8 mouse cellular contexts compared by ENCODE assay signal in genomic region chr17:33956336-33956735, GRCm38 (mm10). TPM values are rescaled to one million over a fixed set of nuclear protein-coding genes. Genes with fewer than 3 reads are reported as not detected.
DNase-seq lines count a peak whose midpoint lies in the region; ATAC-seq and TF ChIP-seq lines count a peak whose summit lies in the region.

No protein-coding gene starts in this region.

- H3K9me3 ChIP-seq in embryonic facial prominence, embryonic 15.5 days (replicated peaks) = no peaks in the 10 kb centered on the region
- no peaks in the 10 kb centered on the region for H3K9me3 ChIP-seq in intestine, embryonic 16.5 days (ENCODE audit: control insufficient read depth, low read length)
- H3K9me3 ChIP-seq in neural tube, embryonic 14.5 days (ENCODE audit: control insufficient read depth, low read length) = no peaks in the 10 kb centered on the region

- TF ChIP-seq CTCF in lung, adult 2 months (IDR thresholded peaks at IDR 0.05; ENCODE audit: insufficient read depth, low read length) = no peak

- H3K27me3 ChIP-seq in embryonic facial prominence, embryonic 15.5 days = no peaks in the 10 kb centered on the region
- H3K27me3 ChIP-seq in intestine, embryonic 16.5 days (replicated peaks; ENCODE audit: control insufficient read depth, insufficient read depth, low read length) = no peaks in the 10 kb centered on the region
- no peaks in the 10 kb centered on the region for H3K27me3 ChIP-seq in neural tube, embryonic 14.5 days (ENCODE audit: control insufficient read depth, insufficient read depth, low read length)

- ATAC-seq in embryonic facial prominence, embryonic 15.5 days (ENCODE audit: insufficient number of reproducible peaks, low FRiP score, low TSS enrichment, low read depth) = no peak
- no peak for ATAC-seq in intestine, embryonic 16.5 days
- ATAC-seq in neural tube, embryonic 14.5 days (ENCODE audit: low read depth) = no peak

- H3K9ac ChIP-seq in embryonic facial prominence, embryonic 15.5 days = peak overlapping the region; percentile 44
- H3K9ac ChIP-seq in intestine, embryonic 16.5 days (ENCODE audit: low read depth, low read length) = peak overlapping the region; percentile 84
- peak overlapping the region; percentile 66 for H3K9ac ChIP-seq in neural tube, embryonic 14.5 days (replicated peaks; ENCODE audit: low read depth, low read length)

- H3K4me2 ChIP-seq in embryonic facial prominence, embryonic 15.5 days (replicated peaks) = peak overlapping the region; percentile 70
- peak overlapping the region; percentile 89 for H3K4me2 ChIP-seq in intestine, embryonic 16.5 days (ENCODE audit: low read depth, low read length)
- peak overlapping the region; percentile 88 for H3K4me2 ChIP-seq in neural tube, embryonic 14.5 days (ENCODE audit: low read depth, low read length)

- peak overlapping the region; percentile 82 for H3K4me3 ChIP-seq in lung, adult 2 months (replicated peaks; ENCODE audit: extremely low read depth, low read depth, low read length)
- H3K4me3 ChIP-seq in embryonic facial prominence, embryonic 15.5 days (replicated peaks) = peak overlapping the region; percentile 87
- H3K4me3 ChIP-seq in intestine, embryonic 16.5 days (ENCODE audit: low read length) = peak overlapping the region; percentile 84
- peak overlapping the region; percentile 96 for H3K4me3 ChIP-seq in neural tube, embryonic 14.5 days (ENCODE audit: low read depth, low read length)

- peaks cover 60% of the 10 kb centered on the region for H3K36me3 ChIP-seq in embryonic facial prominence, embryonic 15.5 days
- peaks cover 7% of the 10 kb centered on the region; the same call in 1 of the 2 replicates for H3K36me3 ChIP-seq in intestine, embryonic 16.5 days (ENCODE audit: control insufficient read depth, insufficient read depth, low read length)
- H3K36me3 ChIP-seq in neural tube, embryonic 14.5 days (ENCODE audit: control insufficient read depth, insufficient read depth, low read length) = peaks cover 30% of the 10 kb centered on the region

- H3K4me1 ChIP-seq in lung, adult 2 months (ENCODE audit: control insufficient read depth, insufficient read depth, low read length) = peaks cover 14% of the 10 kb centered on the region
- peaks cover 45% of the 10 kb centered on the region for H3K4me1 ChIP-seq in embryonic facial prominence, embryonic 15.5 days
- H3K4me1 ChIP-seq in intestine, embryonic 16.5 days (ENCODE audit: control insufficient read depth, insufficient read depth, low read length) = peaks cover 35% of the 10 kb centered on the region
- peaks cover 27% of the 10 kb centered on the region for H3K4me1 ChIP-seq in neural tube, embryonic 14.5 days (ENCODE audit: control insufficient read depth, insufficient read depth, low read length)

- peak overlapping the region; percentile 97 for H3K27ac ChIP-seq in embryonic facial prominence, embryonic 15.5 days (replicated peaks)
- H3K27ac ChIP-seq in intestine, embryonic 16.5 days (ENCODE audit: low read length) = peak overlapping the region; percentile 91
- H3K27ac ChIP-seq in neural tube, embryonic 14.5 days (ENCODE audit: low read depth, low read length) = peak overlapping the region; percentile 91

- TF ChIP-seq POLR2A in lung, adult 2 months (IDR thresholded peaks at IDR 0.05; ENCODE audit: borderline replicate concordance, extremely low read depth, low read depth, low read length) = no peak

- DNase-seq in lung, adult 2 months = no peak
- DNase-seq in lung, postnatal 4 days = no peak
- no peak for DNase-seq in right cerebral cortex, postnatal 36 days (ENCODE audit: low spot score in 2 of 2)
- DNase-seq in cerebellum, postnatal 4 days (ENCODE audit: low spot score in 2 of 2) = no peak
- no peak for DNase-seq in spleen, postnatal 10 days (ENCODE audit: low spot score in 2 of 2)

- WGBS in lung, adult 2 months = 5% methylated on average over 10 of the region's 10 CpGs
- WGBS in embryonic facial prominence, embryonic 15.5 days = 10% methylated on average over 10 of the region's 10 CpGs
- 8% methylated on average over 10 of the region's 10 CpGs for WGBS in intestine, embryonic 16.5 days
- WGBS in neural tube, embryonic 14.5 days = 7% methylated on average over 10 of the region's 10 CpGs

RNA-seq across cellular contexts. Expression of gene Rps18, which starts 0.5 kb away (rescaled TPM):
- 260 and 331 TPM in 2 replicates for polyA plus RNA-seq in lung, adult 2 months (2012; rRNA removed)
- 1,731 and 1,878 TPM in 2 replicates for polyA plus RNA-seq in embryonic facial prominence, embryonic 15.5 days (2015; fragmentation: Nextera tagmentation; extraction: Ambion mirVana)
- 1,753 and 1,902 TPM in 2 replicates for polyA plus RNA-seq in intestine, embryonic 16.5 days (2015; fragmentation: Nextera tagmentation; extraction: Ambion mirVana)
- 825 and 874 TPM in 2 replicates for polyA plus RNA-seq in neural tube, embryonic 14.5 days (2014; fragmentation: Nextera tagmentation; extraction: Ambion mirVana)

RNA-seq across cellular contexts. Expression of gene Vps52, which starts 0.7 kb away (rescaled TPM):
- 62.8 and 70.3 TPM in 2 replicates for polyA plus RNA-seq in lung, adult 2 months (2012; rRNA removed)
- 48.9 and 57.2 TPM in 2 replicates for polyA plus RNA-seq in embryonic facial prominence, embryonic 15.5 days (2015; fragmentation: Nextera tagmentation; extraction: Ambion mirVana)
- 46.3 and 48.1 TPM in 2 replicates for polyA plus RNA-seq in intestine, embryonic 16.5 days (2015; fragmentation: Nextera tagmentation; extraction: Ambion mirVana)
- 57.9 and 59.9 TPM in 2 replicates for polyA plus RNA-seq in neural tube, embryonic 14.5 days (2014; fragmentation: Nextera tagmentation; extraction: Ambion mirVana)

RNA-seq across cellular contexts. Expression of gene B3galt4, which starts 5.0 kb away (rescaled TPM):
- 11.4 and 12.6 TPM in 2 replicates for polyA plus RNA-seq in lung, adult 2 months (2012; rRNA removed)
- 6.0 and 8.5 TPM in 2 replicates for polyA plus RNA-seq in embryonic facial prominence, embryonic 15.5 days (2015; fragmentation: Nextera tagmentation; extraction: Ambion mirVana)
- polyA plus RNA-seq in intestine, embryonic 16.5 days (2015; fragmentation: Nextera tagmentation; extraction: Ambion mirVana) = 12.6 and 15.5 TPM in 2 replicates
- polyA plus RNA-seq in neural tube, embryonic 14.5 days (2014; fragmentation: Nextera tagmentation; extraction: Ambion mirVana) = 6.2 and 8.9 TPM in 2 replicates

RNA-seq across cellular contexts. Expression of gene Wdr46, which starts 15.9 kb away (rescaled TPM):
- 13.4 and 16.8 TPM in 2 replicates for polyA plus RNA-seq in lung, adult 2 months (2012; rRNA removed)
- polyA plus RNA-seq in embryonic facial prominence, embryonic 15.5 days (2015; fragmentation: Nextera tagmentation; extraction: Ambion mirVana) = 36.2 and 36.5 TPM in 2 replicates
- polyA plus RNA-seq in intestine, embryonic 16.5 days (2015; fragmentation: Nextera tagmentation; extraction: Ambion mirVana) = 24.3 and 26.1 TPM in 2 replicates
- 18.9 TPM in 2 replicates for polyA plus RNA-seq in neural tube, embryonic 14.5 days (2014; fragmentation: Nextera tagmentation; extraction: Ambion mirVana)

RNA-seq across cellular contexts. Expression of gene Pfdn6, which starts 16.2 kb away (rescaled TPM):
- polyA plus RNA-seq in lung, adult 2 months (2012; rRNA removed) = 19.2 and 26.2 TPM in 2 replicates
- polyA plus RNA-seq in embryonic facial prominence, embryonic 15.5 days (2015; fragmentation: Nextera tagmentation; extraction: Ambion mirVana) = 145 and 163 TPM in 2 replicates
- polyA plus RNA-seq in intestine, embryonic 16.5 days (2015; fragmentation: Nextera tagmentation; extraction: Ambion mirVana) = 150 and 167 TPM in 2 replicates
- polyA plus RNA-seq in neural tube, embryonic 14.5 days (2014; fragmentation: Nextera tagmentation; extraction: Ambion mirVana) = 168 TPM in 2 replicates
